16 mouse cellular contexts compared by ENCODE assay signal in genomic region chr4:149040289-149040688, GRCm38 (mm10). TPM values are rescaled to one million over a fixed set of nuclear protein-coding genes. Genes with fewer than 3 reads are reported as not detected.
A peak's percentile ranks its signal among the peaks of the same experiment; 100 is the strongest.
DNase-seq lines count a peak whose midpoint lies in the region; ATAC-seq lines count a peak whose summit lies in the region.
"Had no signal": no experiment of that assay in that cellular context is flagged by ENCODE, and none has a peak within 500 bp of the region (broad histone marks: within the 10 kb centered on the region; RNA-seq: fewer than 3 reads in every experiment).

No protein-coding gene starts in this region.

- no peak for DNase-seq in limb, embryonic 10.5 days (ENCODE audit: low spot score)
- DNase-seq in kidney, adult 9 months = no peak
- no peak for DNase-seq in heart, adult 8-10 months (ENCODE audit: low spot score)
- DNase-seq: adrenal gland, adult 2 months; cerebellum, adult 9-11 months; gastrocnemius, postnatal 36 days; kidney, adult 11 months; liver, postnatal 0 days; lung, postnatal 10 days; thymus, postnatal 14 days had no signal

- no peak overlapping the region for H3K4me2 ChIP-seq in limb, embryonic 12.5 days
- no peak overlapping the region for H3K4me2 ChIP-seq in embryonic facial prominence, embryonic 13.5 days
- no peak overlapping the region for H3K4me2 ChIP-seq in hindbrain, embryonic 13.5 days
- H3K4me2 ChIP-seq in midbrain, embryonic 15.5 days = no peak overlapping the region
- H3K4me2 ChIP-seq: forebrain, embryonic 13.5 days had no signal

- no peak overlapping the region for H3K4me3 ChIP-seq in limb, embryonic 12.5 days (replicated peaks)
- no peak overlapping the region for H3K4me3 ChIP-seq in limb, embryonic 10.5 days
- no peak overlapping the region for H3K4me3 ChIP-seq in embryonic facial prominence, embryonic 13.5 days
- H3K4me3 ChIP-seq in hindbrain, embryonic 13.5 days = no peak overlapping the region
- H3K4me3 ChIP-seq in midbrain, embryonic 15.5 days = no peak overlapping the region
- H3K4me3 ChIP-seq: forebrain, embryonic 13.5 days had no signal

- ATAC-seq in limb, embryonic 12.5 days (ENCODE audit: insufficient number of reproducible peaks, insufficient read depth, low FRiP score, low TSS enrichment, low read depth) = no peak; the same call in 1 of the 2 replicates
- no peak for ATAC-seq in embryonic facial prominence, embryonic 13.5 days (ENCODE audit: insufficient number of reproducible peaks, insufficient read depth, low FRiP score, low TSS enrichment, low read depth)
- ATAC-seq in hindbrain, embryonic 13.5 days (ENCODE audit: low FRiP score) = no peak
- no peak for ATAC-seq in midbrain, embryonic 15.5 days (replicated peaks)
- ATAC-seq: forebrain, embryonic 13.5 days; liver, postnatal 0 days had no signal

- peaks cover 6% of the 10 kb centered on the region; the same call in 1 of the 2 replicates for H3K36me3 ChIP-seq in limb, embryonic 12.5 days
- H3K36me3 ChIP-seq in limb, embryonic 10.5 days = peaks cover 17% of the 10 kb centered on the region
- 0 out of 2 replicates have a peak, but pooled peaks cover 5% of the 10 kb centered on the region for H3K36me3 ChIP-seq in embryonic facial prominence, embryonic 13.5 days
- H3K36me3 ChIP-seq in hindbrain, embryonic 13.5 days = no peaks in the 10 kb centered on the region
- no peaks in the 10 kb centered on the region for H3K36me3 ChIP-seq in midbrain, embryonic 15.5 days (replicated peaks)

- H3K9ac ChIP-seq in limb, embryonic 12.5 days (replicated peaks) = no peak overlapping the region
- H3K9ac ChIP-seq in embryonic facial prominence, embryonic 13.5 days = no peak overlapping the region
- peak overlapping the region; percentile 56; the same call in 1 of the 2 replicates for H3K9ac ChIP-seq in hindbrain, embryonic 13.5 days
- no peak overlapping the region for H3K9ac ChIP-seq in midbrain, embryonic 15.5 days
- H3K9ac ChIP-seq: forebrain, embryonic 13.5 days; liver, postnatal 0 days had no signal

- no peaks in the 10 kb centered on the region for H3K27me3 ChIP-seq in limb, embryonic 12.5 days
- H3K27me3 ChIP-seq in limb, embryonic 10.5 days (ENCODE audit: low read depth, poor library complexity, severe bottlenecking) = no peaks in the 10 kb centered on the region
- no peaks in the 10 kb centered on the region for H3K27me3 ChIP-seq in embryonic facial prominence, embryonic 13.5 days
- 0 out of 2 replicates have a peak, but pooled peaks cover 4% of the 10 kb centered on the region for H3K27me3 ChIP-seq in hindbrain, embryonic 13.5 days
- 0 out of 2 replicates have a peak, but pooled peaks cover 3% of the 10 kb centered on the region for H3K27me3 ChIP-seq in midbrain, embryonic 15.5 days (replicated peaks)
- H3K27me3 ChIP-seq: forebrain, embryonic 13.5 days had no signal

- H3K4me1 ChIP-seq in limb, embryonic 12.5 days (replicated peaks) = peaks cover 28% of the 10 kb centered on the region
- peaks cover 39% of the 10 kb centered on the region for H3K4me1 ChIP-seq in limb, embryonic 10.5 days
- peaks cover 20% of the 10 kb centered on the region for H3K4me1 ChIP-seq in embryonic facial prominence, embryonic 13.5 days
- peaks cover 49% of the 10 kb centered on the region for H3K4me1 ChIP-seq in hindbrain, embryonic 13.5 days (replicated peaks)
- peaks cover 24% of the 10 kb centered on the region for H3K4me1 ChIP-seq in midbrain, embryonic 15.5 days

- 58% methylated on average over 6 of the region's 6 CpGs for WGBS in limb, embryonic 12.5 days
- 71% methylated on average over 6 of the region's 6 CpGs for WGBS in limb, embryonic 10.5 days
- WGBS in embryonic facial prominence, embryonic 13.5 days = 25% methylated on average over 6 of the region's 6 CpGs
- 47% methylated on average over 6 of the region's 6 CpGs for WGBS in hindbrain, embryonic 13.5 days
- WGBS in midbrain, embryonic 15.5 days = 25% methylated on average over 6 of the region's 6 CpGs

- H3K9me3 ChIP-seq in limb, embryonic 12.5 days = no peaks in the 10 kb centered on the region
- H3K9me3 ChIP-seq in limb, embryonic 10.5 days (replicated peaks) = no peaks in the 10 kb centered on the region
- no peaks in the 10 kb centered on the region for H3K9me3 ChIP-seq in embryonic facial prominence, embryonic 13.5 days
- no peaks in the 10 kb centered on the region for H3K9me3 ChIP-seq in hindbrain, embryonic 13.5 days
- H3K9me3 ChIP-seq in midbrain, embryonic 15.5 days = no peaks in the 10 kb centered on the region
- H3K9me3 ChIP-seq: forebrain, embryonic 13.5 days had no signal

- H3K27ac ChIP-seq in limb, embryonic 12.5 days = 0 out of 2 replicates have a peak overlapping the region, but pooled peaks have one; percentile 8
- no peak overlapping the region for H3K27ac ChIP-seq in limb, embryonic 10.5 days
- H3K27ac ChIP-seq in embryonic facial prominence, embryonic 13.5 days = 0 out of 2 replicates have a peak overlapping the region, but pooled peaks have one; percentile 11
- peak overlapping the region; percentile 80 for H3K27ac ChIP-seq in hindbrain, embryonic 13.5 days
- H3K27ac ChIP-seq in midbrain, embryonic 15.5 days = peak overlapping the region; percentile 65
- H3K27ac ChIP-seq: forebrain, embryonic 13.5 days; kidney, postnatal 0 days had no signal

RNA-seq across cellular contexts. Expression of gene Pex14, which starts 59.4 kb away (rescaled TPM):
- 55.2 and 55.9 TPM in 2 replicates for polyA plus RNA-seq in limb, embryonic 12.5 days (2016; fragmentation: Nextera tagmentation; extraction: Ambion mirVana)
- 65.0 and 66.1 TPM in 2 replicates for polyA plus RNA-seq in limb, embryonic 10.5 days (2016; fragmentation: Nextera tagmentation; extraction: Ambion mirVana)
- 50.2 and 51.2 TPM in 2 replicates for polyA plus RNA-seq in embryonic facial prominence, embryonic 13.5 days (2015; fragmentation: Nextera tagmentation; extraction: Ambion mirVana)
- 52.6 and 57.7 TPM in 2 replicates for polyA plus RNA-seq in hindbrain, embryonic 13.5 days (2015; fragmentation: Nextera tagmentation; extraction: Ambion mirVana)
- polyA plus RNA-seq in midbrain, embryonic 15.5 days (2015; fragmentation: Nextera tagmentation; extraction: Ambion mirVana) = 58.1 and 60.2 TPM in 2 replicates
- total RNA-seq in heart, adult 8-10 months (2022) = 10 to 100 TPM; 22.9 to 27.2 (median 24.1) TPM
